Mouse (Mus musculus): ENCODE measurements around the gene Coq10b.
"Not testable (repeated sequence)": the region's sequence is repeated elsewhere in the genome, so short reads cannot be mapped to it uniquely, and the experiment has no call there.

DNA sequence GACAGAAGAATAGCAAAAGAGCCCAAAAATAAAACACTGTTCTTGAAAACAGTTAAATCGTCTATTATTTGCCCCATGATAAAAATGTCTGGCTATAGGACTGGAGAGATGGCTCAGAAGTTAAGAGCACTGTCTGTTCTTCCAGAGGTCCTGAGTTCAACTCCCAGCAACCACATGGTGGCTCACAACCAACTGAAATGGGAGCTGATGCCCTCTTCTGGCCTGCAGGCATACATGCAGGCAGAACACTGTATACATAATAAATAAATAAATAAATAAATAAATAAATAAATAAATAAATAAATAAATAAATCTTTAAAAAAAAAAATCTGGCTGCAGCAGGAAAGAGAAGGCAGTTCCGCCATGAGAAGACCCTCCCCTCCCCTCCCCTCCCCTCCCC is 44.3 kb upstream of the Coq10b start:
- TF ChIP-seq CTCF (IDR thresholded peaks at IDR 0.05; ENCODE audit: low read depth), result peak; percentile 40; the same call in 1 of the 2 replicates
- not testable (repeated sequence) for TF ChIP-seq EP300 (optimal IDR thresholded peaks at IDR 0.05)
